Mouse (Mus musculus) heart, embryonic 12.5 days (tissue): ENCODE measurements at regions not wholly inside any gene's neighbourhood (a gene's known extent, or its start where the extent isn't known, plus 50 kb on each side); places are given as distances from the start of the nearest gene placed in this dataset.
A peak's percentile ranks its signal among the peaks of the same experiment; 100 is the strongest.

ENCODE experiments used
- ATAC-seq: fragments of 200-750 bp; cut with Nextera tagmentation; 2 replicates; pipeline ENCODE4 v1.8.0; 2017; ENCODE audit warnings: moderate TSS enrichment, moderate library complexity; ENCODE audit not compliant: insufficient number of reproducible peaks, low FRiP score
- H3K27ac ChIP-seq: fragments of 300-500 bp; sonication (generic); 2 replicates; pipeline ENCODE4 v1.5.1; 2016; ENCODE audit warnings: mild to moderate bottlenecking, moderate library complexity; ENCODE audit not compliant: poor library complexity, severe bottlenecking
- H3K27me3 ChIP-seq: fragments of 300-500 bp; sonication (generic); replicated peaks from 2 replicates; pipeline ENCODE4 v1.6.1; 2016; ENCODE audit warnings: mild to moderate bottlenecking, moderate library complexity
- H3K36me3 ChIP-seq: fragments of 300-500 bp; sonication (generic); 2 replicates; pipeline ENCODE4 v1.6.1; 2016; ENCODE audit warnings: mild to moderate bottlenecking, moderate library complexity
- H3K4me1 ChIP-seq: fragments of 300-500 bp; sonication (generic); replicated peaks from 2 replicates; pipeline ENCODE4 v1.6.1; 2016; ENCODE audit warnings: mild to moderate bottlenecking
- H3K4me2 ChIP-seq: fragments of 300-500 bp; sonication (generic); 2 replicates; pipeline ENCODE4 v1.6.1; 2016; ENCODE audit warnings: mild to moderate bottlenecking, moderate library complexity
- H3K4me3 ChIP-seq: fragments of 300-500 bp; sonication (generic); 2 replicates; pipeline ENCODE4 v1.5.1; 2016; ENCODE audit warnings: mild to moderate bottlenecking
- H3K9ac ChIP-seq: fragments of 300-500 bp; sonication (generic); 2 replicates; pipeline ENCODE4 v1.6.1; 2016; ENCODE audit warnings: mild to moderate bottlenecking, moderate library complexity
- H3K9me3 ChIP-seq: fragments of 300-500 bp; sonication (generic); replicated peaks from 2 replicates; pipeline ENCODE4 v1.6.1; 2016; ENCODE audit warnings: mild to moderate bottlenecking, moderate library complexity
- WGBS: fragments of 180-500 bp; shearing (Covaris S2); methylation state at CpG from one replicate; pipeline ENCODE4 v1.1.7; 2016; 5-methylcytosine and 5-hydroxymethylcytosine counted together

DNA sequence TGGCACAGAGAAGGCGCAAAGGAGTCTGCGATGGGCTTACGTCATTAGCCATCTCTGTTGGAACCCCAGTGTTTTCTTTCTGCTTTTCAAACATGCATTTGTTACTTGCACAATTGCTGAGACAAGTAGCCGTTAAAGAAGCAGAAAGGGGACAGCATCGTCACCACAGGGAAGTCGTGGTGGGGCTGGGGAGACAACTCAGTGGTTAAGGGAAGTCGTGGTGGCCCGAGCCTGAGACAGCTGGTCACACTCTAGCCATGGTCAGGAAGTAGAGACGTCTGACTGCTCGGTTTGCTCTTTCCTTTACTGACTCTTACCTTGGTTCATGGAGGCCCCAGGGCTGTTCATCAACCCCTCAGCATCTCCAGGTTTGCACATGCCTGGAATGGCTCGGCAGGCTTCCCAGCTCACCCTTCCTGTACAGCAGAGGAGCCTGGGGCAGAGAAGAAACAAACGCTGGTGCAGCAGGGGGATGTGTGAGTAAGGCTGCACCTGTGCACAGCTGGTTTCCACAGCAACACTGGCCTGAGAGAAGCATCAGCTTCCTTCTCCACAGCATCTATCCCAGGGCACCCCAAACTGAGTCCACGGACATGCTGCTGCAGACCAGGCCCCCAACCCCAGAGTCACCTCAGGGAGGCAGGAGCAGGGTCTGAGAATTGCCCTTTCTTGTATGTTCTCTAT, 135.6 kb upstream of the Rreb1 start:
- Histone ChIP-seq H3K27ac (no peak overlapping the region), H3K9ac (no peak overlapping the region), H3K4me2 (no peak overlapping the region), H3K36me3 (no peaks in the 10 kb centered on the region), H3K27me3 (no peaks in the 10 kb centered on the region), H3K9me3 (no peaks in the 10 kb centered on the region), H3K4me1 (peaks cover 27% of the 10 kb centered on the region), H3K4me3 (no peak overlapping the region)
- 68% methylated on average over 13 of the region's 13 CpGs for WGBS
- no peak for ATAC-seq

DNA sequence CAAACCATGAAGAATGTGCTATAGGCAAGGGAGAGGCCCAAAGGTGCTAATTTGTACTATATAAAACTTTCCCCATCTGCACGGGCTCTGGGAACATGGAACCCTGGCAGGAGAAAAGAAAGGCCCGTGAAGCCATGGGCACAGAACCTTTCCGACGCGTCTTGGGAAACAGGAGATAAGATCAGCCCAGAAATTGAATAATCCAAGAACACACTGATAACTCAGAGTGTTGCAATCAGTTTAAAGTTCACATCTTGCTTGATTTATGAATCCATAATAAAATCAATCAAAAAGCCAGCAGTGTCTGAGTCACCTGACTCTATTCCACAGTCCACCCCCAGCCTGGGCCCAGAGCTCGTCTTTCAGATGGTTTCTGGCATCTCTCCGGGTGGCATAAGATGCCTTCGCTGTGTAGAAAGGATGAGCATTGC, 133.4 kb upstream of the Rreb1 start:
- Histone ChIP-seq H3K4me1 (peaks cover 23% of the 10 kb centered on the region; the same call in 1 of the 2 replicates), H3K4me2 (no peak overlapping the region), H3K4me3 (no peak overlapping the region), H3K9ac (no peak overlapping the region), H3K36me3 (no peaks in the 10 kb centered on the region), H3K27me3 (no peaks in the 10 kb centered on the region), H3K27ac (no peak overlapping the region), H3K9me3 (no peaks in the 10 kb centered on the region)
- 76% methylated on average over 8 of the region's 8 CpGs for WGBS
- no peak for ATAC-seq

DNA sequence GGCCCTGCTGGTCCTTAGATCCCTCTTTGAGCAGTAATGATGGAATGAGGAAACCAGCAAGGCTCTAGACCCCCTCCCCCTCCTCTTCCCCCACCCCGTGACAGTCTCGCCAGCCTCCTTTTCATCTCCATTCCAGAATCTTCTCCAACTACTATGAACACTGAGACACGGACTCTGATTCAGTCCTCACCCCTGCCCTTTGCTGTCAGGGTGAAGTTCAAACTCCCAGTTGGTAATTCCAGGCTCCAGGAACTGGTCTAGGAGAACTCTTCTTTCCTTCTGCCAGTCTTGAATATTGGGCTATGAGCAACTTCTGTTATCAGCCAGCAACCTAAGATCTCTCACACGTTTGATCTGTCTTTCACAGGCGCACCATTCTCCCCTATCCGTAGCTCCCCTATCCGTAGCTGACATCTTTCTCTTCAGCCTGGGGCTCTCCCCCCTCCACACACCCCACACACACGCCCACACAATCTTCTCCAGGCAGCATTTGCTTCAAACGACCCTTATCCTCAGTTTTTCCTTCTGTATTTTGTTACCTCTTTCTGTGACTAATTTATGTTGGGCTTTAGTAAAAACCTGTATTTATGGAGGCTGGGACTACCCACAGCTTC, 128.6 kb upstream of the Rreb1 start:
- H3K4me1 ChIP-seq = peaks cover 21% of the 10 kb centered on the region
- no peaks in the 10 kb centered on the region for H3K27me3 ChIP-seq
- WGBS = 45% methylated on average over 9 of the region's 9 CpGs
- H3K27ac ChIP-seq = no peak overlapping the region
- no peaks in the 10 kb centered on the region for H3K9me3 ChIP-seq
- ATAC-seq = no peak
- no peaks in the 10 kb centered on the region for H3K36me3 ChIP-seq
- no peak overlapping the region for H3K9ac ChIP-seq
- H3K4me2 ChIP-seq = no peak overlapping the region
- no peak overlapping the region for H3K4me3 ChIP-seq

DNA sequence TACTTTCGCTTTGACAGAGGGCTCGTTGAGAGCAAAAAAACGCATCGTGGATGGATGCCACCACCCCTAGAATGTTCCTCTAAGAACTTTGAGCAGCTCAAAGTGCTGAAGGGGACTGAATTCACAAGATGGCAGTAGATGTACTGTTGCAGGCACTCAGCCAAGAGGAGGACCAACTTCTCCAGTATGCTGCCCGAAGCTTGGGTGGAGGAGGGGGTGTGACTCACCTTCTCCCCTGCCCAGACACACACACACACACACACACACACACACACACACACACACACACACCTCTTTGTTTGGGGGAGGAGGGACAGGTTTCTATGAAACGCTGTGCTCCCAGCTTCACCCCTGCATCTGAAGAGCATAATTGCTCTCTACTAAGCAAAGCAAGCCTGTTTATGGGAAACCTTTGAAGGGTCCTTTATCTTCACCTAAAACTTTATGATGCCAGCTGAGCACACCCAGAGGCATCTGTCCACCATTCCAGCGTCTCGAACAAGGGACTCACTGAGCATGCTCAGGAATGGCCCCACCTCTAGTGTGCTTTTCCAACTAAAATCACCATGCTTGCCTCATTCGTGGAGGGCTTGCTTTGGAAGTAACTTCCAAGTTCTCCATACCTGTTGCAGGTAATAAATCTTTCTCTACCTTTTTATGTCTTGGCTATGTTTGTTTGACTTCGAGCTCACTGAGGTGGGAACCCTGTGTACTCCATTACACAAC, 126.8 kb upstream of the Rreb1 start:
- no peaks in the 10 kb centered on the region for H3K36me3 ChIP-seq
- H3K4me1 ChIP-seq = peaks cover 14% of the 10 kb centered on the region
- 85% methylated on average over 10 of the region's 10 CpGs for WGBS
- no peak overlapping the region for H3K4me2 ChIP-seq
- ATAC-seq = no peak
- H3K9ac ChIP-seq = no peak overlapping the region
- no peak overlapping the region for H3K27ac ChIP-seq
- no peaks in the 10 kb centered on the region for H3K9me3 ChIP-seq
- no peak overlapping the region for H3K4me3 ChIP-seq
- H3K27me3 ChIP-seq = no peaks in the 10 kb centered on the region

DNA sequence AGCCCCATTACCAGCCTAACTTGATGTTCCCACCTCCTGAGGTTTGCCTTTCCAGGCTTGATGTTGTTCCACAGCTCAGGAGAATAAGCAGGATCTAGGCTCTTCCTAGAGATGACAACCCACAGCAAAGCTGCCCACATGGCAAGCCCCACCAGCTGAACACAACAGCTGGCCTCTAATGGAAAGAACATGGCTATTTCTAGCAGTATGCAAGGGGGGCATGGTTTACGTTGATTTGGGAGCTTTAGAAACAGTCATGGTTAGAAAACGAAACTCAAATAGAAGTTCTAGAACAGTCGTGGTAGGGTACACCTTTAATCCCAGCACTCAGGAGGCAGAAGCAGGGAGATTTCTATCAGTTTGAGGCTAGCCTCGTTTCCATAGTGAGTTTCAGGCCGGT, 123.5 kb upstream of the Rreb1 start:
- Histone ChIP-seq H3K27ac (no peak overlapping the region), H3K4me1 (peaks cover 24% of the 10 kb centered on the region), H3K27me3 (no peaks in the 10 kb centered on the region), H3K9ac (no peak overlapping the region), H3K36me3 (no peaks in the 10 kb centered on the region), H3K4me3 (no peak overlapping the region), H3K4me2 (no peak overlapping the region), H3K9me3 (no peaks in the 10 kb centered on the region)
- no peak for ATAC-seq
- WGBS = 65% methylated on average over 5 of the region's 5 CpGs

DNA sequence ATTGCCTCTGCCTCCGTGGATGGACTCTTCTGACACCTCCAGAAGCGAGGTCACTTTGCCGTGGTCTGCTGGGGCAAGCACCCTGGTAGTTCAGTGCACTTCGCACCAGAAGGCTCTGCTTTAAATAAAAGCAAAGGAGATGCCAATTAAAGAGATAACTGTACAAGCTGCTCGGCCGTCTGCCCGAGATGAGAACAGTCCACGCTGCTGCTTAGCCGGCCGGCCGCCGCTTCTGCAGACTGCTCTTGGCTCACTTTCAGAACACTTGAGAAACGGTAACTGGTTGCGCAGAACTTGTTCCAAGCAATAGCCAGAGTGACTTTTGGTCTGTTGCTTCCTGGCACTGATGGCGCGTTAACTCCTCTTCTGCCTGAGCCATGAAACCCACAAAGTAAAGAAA, 121.0 kb upstream of the Rreb1 start:
- Histone ChIP-seq H3K4me3 (peak overlapping the region; percentile 17; the same call in 1 of the 2 replicates), H3K9ac (no peak overlapping the region), H3K27me3 (no peaks in the 10 kb centered on the region), H3K4me2 (peak overlapping the region; percentile 55), H3K36me3 (no peaks in the 10 kb centered on the region), H3K4me1 (peaks cover 15% of the 10 kb centered on the region), H3K9me3 (no peaks in the 10 kb centered on the region), H3K27ac (0 out of 2 replicates have a peak overlapping the region, but pooled peaks have one; percentile 11)
- ATAC-seq = no peak
- 32% methylated on average over 16 of the region's 16 CpGs for WGBS

DNA sequence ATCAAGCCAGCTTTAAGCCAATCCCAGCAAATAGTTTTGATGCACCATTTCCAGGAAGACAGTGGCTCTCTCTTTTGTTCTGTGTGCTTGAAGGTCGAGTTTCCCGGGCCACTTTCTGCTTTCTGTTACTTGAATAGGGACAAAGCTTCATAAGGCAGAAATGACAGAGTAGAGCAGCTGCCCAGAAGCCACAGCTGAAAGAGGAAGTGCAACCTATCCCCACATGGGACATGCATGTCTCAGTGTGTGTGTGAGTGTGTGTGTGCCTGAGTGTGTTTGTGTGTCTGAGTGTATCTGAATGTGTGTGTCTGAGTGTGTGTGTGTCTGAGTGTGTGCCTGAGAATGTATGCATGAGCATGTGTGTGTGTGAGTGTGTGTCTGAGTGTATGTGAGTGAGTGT, 120.2 kb upstream of the Rreb1 start:
- Histone ChIP-seq H3K36me3 (no peaks in the 10 kb centered on the region), H3K27me3 (no peaks in the 10 kb centered on the region), H3K9ac (no peak overlapping the region), H3K4me3 (no peak overlapping the region), H3K9me3 (no peaks in the 10 kb centered on the region), H3K27ac (no peak overlapping the region), H3K4me1 (peaks cover 15% of the 10 kb centered on the region), H3K4me2 (no peak overlapping the region)
- no peak for ATAC-seq
- WGBS = 30% methylated on average over 2 of the region's 2 CpGs

DNA sequence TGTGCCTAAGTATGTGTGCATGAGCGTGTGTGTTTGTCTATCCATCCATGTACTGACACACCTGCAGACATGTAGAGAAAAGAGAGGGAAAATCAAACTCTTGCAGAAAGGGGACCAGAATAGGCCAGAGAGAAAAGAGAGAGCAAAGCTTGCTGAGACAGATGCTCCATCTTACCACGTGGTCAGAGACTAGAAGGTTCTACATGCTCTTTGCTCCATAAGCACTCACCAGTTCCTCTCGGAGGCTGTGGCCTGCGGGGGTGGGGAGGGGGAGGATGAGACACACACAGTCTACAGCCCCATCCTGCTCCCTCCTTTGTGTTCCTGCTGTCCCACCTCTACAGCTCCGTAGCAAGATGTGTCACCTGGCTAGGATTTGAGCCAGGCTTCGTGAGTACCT, 119.7 kb upstream of the Rreb1 start:
- Histone ChIP-seq H3K27me3 (no peaks in the 10 kb centered on the region), H3K36me3 (no peaks in the 10 kb centered on the region), H3K9me3 (no peaks in the 10 kb centered on the region), H3K9ac (no peak overlapping the region), H3K4me1 (peaks cover 15% of the 10 kb centered on the region), H3K27ac (no peak overlapping the region), H3K4me2 (no peak overlapping the region), H3K4me3 (no peak overlapping the region)
- ATAC-seq = no peak
- 74% methylated on average over 6 of the region's 6 CpGs for WGBS

DNA sequence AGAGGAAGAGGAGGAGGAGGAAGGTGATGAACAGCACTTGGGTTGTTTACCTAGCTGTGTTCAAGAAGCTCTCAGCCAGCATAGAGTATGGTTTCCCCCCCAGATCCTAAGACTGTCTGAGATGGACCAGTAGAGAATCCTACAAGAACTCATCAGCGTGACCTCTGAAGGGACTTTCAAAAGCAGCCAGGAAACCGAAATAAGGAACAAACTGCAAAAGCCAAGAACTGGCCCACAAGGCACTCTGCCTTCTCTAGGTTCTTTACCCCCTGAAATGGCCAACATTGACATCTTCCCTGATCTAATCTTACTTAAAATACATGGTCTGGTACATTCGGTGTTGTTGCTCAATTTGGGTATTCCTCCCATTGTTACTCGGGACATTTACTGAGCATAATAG, 118.1 kb upstream of the Rreb1 start:
- H3K4me3 ChIP-seq = no peak overlapping the region
- H3K4me2 ChIP-seq = no peak overlapping the region
- peaks cover 15% of the 10 kb centered on the region for H3K4me1 ChIP-seq
- H3K9me3 ChIP-seq = no peaks in the 10 kb centered on the region
- H3K27me3 ChIP-seq = no peaks in the 10 kb centered on the region
- H3K9ac ChIP-seq = no peak overlapping the region
- no peak overlapping the region for H3K27ac ChIP-seq
- ATAC-seq = no peak
- no peaks in the 10 kb centered on the region for H3K36me3 ChIP-seq
- 86% methylated on average over 4 of the region's 4 CpGs for WGBS

DNA sequence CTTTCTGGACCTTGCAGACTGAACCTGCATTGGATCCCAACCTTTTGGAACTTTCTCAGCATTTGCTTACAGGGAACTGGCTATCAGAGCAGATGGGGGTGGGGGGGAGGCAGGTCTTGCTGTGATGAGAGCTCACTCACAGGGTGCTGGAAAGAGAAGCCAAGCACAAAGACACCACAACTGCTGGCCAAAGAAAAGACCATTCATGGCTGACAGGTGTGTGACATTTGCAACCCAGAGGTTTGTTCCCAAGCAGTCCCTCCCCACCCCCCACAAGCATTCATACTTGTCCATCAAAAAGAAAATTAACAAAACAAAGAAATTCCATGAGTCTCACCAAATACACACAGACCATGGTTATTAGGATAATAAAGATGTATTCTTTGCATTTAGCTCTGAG, 117.5 kb upstream of the Rreb1 start:
- no peak for ATAC-seq
- H3K4me1 ChIP-seq = peaks cover 15% of the 10 kb centered on the region

DNA sequence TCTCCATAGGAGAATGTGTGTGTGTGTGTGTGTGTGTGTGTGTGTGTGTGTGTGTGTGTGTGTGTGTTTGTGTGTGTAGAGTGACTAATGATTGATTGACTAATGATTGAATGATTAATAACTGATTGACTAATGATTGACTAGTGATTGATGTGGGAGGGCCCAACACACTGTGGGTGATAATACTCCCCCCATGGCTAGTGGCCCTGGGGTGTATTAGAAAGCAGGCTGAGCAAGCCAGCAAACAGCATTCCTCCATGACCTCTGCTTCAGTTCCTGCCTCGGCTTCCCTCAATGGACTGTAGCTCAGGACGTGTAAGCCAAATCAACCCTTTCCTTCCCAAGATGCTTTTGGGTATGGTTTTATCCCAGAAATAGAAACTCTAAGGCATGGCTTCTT, 114.1 kb upstream of the Rreb1 start:
- no peaks in the 10 kb centered on the region for H3K9me3 ChIP-seq
- no peaks in the 10 kb centered on the region for H3K27me3 ChIP-seq
- H3K36me3 ChIP-seq = no peaks in the 10 kb centered on the region
- H3K4me1 ChIP-seq = peaks cover 22% of the 10 kb centered on the region
- H3K4me2 ChIP-seq = no peak overlapping the region
- ATAC-seq = no peak
- H3K9ac ChIP-seq = no peak overlapping the region
- WGBS = 71% methylated on average over 2 of the region's 2 CpGs
- no peak overlapping the region for H3K27ac ChIP-seq
- H3K4me3 ChIP-seq = no peak overlapping the region

More for the DNA sequence above, 117.5 kb upstream of the Rreb1 start:
- H3K36me3 ChIP-seq = no peaks in the 10 kb centered on the region
- H3K9me3 ChIP-seq = no peaks in the 10 kb centered on the region
- no peak overlapping the region for H3K4me2 ChIP-seq
- no peaks in the 10 kb centered on the region for H3K27me3 ChIP-seq
- no peak overlapping the region for H3K4me3 ChIP-seq
- no peak overlapping the region for H3K9ac ChIP-seq
- no peak overlapping the region for H3K27ac ChIP-seq
